8 mouse cellular contexts compared by ENCODE assay signal in genomic region chr6:23886418-23886817, GRCm38 (mm10). TPM values are rescaled to one million over a fixed set of nuclear protein-coding genes. Genes with fewer than 3 reads are reported as not detected.
A peak's percentile ranks its signal among the peaks of the same experiment; 100 is the strongest.
DNase-seq lines count a peak whose midpoint lies in the region; ATAC-seq lines count a peak whose summit lies in the region.

No protein-coding gene starts in this region.

- H3K9ac ChIP-seq in forebrain, embryonic 14.5 days (ENCODE audit: low read length) = no peak overlapping the region
- no peak overlapping the region for H3K9ac ChIP-seq in kidney, embryonic 16.5 days (replicated peaks; ENCODE audit: low read length)

- no peak overlapping the region for H3K4me3 ChIP-seq in forebrain, embryonic 14.5 days (ENCODE audit: low read depth, low read length)
- no peak overlapping the region for H3K4me3 ChIP-seq in kidney, embryonic 16.5 days (ENCODE audit: low read length)

- no peak overlapping the region for H3K4me2 ChIP-seq in forebrain, embryonic 14.5 days (ENCODE audit: low read length)
- no peak overlapping the region for H3K4me2 ChIP-seq in kidney, embryonic 16.5 days (replicated peaks; ENCODE audit: low read depth, low read length)

- H3K9me3 ChIP-seq in forebrain, embryonic 14.5 days (replicated peaks; ENCODE audit: control insufficient read depth, low read length) = no peaks in the 10 kb centered on the region
- no peaks in the 10 kb centered on the region for H3K9me3 ChIP-seq in kidney, embryonic 16.5 days (ENCODE audit: low read length)

- ATAC-seq in forebrain, embryonic 14.5 days = peak; percentile 37; the same call in 1 of the 2 replicates
- peak; percentile 84 for ATAC-seq in kidney, embryonic 16.5 days (ENCODE audit: low FRiP score, low TSS enrichment)
- ATAC-seq in megakaryocyte-erythroid progenitor cell, adult 5-6 weeks (replicated peaks; ENCODE audit: low FRiP score, low TSS enrichment, poor library complexity, severe bottlenecking) = 0 out of 2 replicates have a peak, but pooled peaks have one; percentile 26
- ATAC-seq in inflammation-experienced regulatory T-cells, adult 6 months = no peak

- peak; percentile 10 for DNase-seq in layer of hippocampus, adult 11-12 months (ENCODE audit: low spot score)
- no peak for DNase-seq in layer of hippocampus, postnatal 36 days
- DNase-seq in ZHBTc4 (ENCODE audit: low read depth, low spot score) = peak; percentile 67
- DNase-seq in forebrain, embryonic 14.5 days (ENCODE audit: low spot score) = peak; percentile 51
- no peak for DNase-seq in cerebellum, postnatal 36 days

- H3K27me3 ChIP-seq in forebrain, embryonic 14.5 days (replicated peaks; ENCODE audit: control insufficient read depth, insufficient read depth, low read length) = no peaks in the 10 kb centered on the region
- no peaks in the 10 kb centered on the region for H3K27me3 ChIP-seq in kidney, embryonic 16.5 days (ENCODE audit: insufficient read depth, low read length)

- 17% methylated on average over 6 of the region's 6 CpGs for WGBS in forebrain, embryonic 14.5 days
- 1% methylated on average over 6 of the region's 6 CpGs for WGBS in kidney, embryonic 16.5 days

- H3K4me1 ChIP-seq in forebrain, embryonic 14.5 days (ENCODE audit: control insufficient read depth, insufficient read depth, low read length) = no peaks in the 10 kb centered on the region
- H3K4me1 ChIP-seq in kidney, embryonic 16.5 days (ENCODE audit: insufficient read depth, low read length) = no peaks in the 10 kb centered on the region

- H3K27ac ChIP-seq in forebrain, embryonic 14.5 days (ENCODE audit: low read depth, low read length) = no peak overlapping the region
- H3K27ac ChIP-seq in kidney, embryonic 16.5 days (ENCODE audit: low read length) = no peak overlapping the region

- H3K36me3 ChIP-seq in forebrain, embryonic 14.5 days (ENCODE audit: control insufficient read depth, insufficient read depth, low read length) = no peaks in the 10 kb centered on the region
- no peaks in the 10 kb centered on the region for H3K36me3 ChIP-seq in kidney, embryonic 16.5 days (ENCODE audit: insufficient read depth, low read length)

RNA-seq across cellular contexts. Expression of gene Cadps2, which starts 47.2 kb away (rescaled TPM):
- 10 to 100 TPM; 76.9 to 79.9 TPM for total RNA-seq in layer of hippocampus, postnatal 36 days (2021)
- polyA plus RNA-seq in forebrain, embryonic 14.5 days (2014; fragmentation: Nextera tagmentation; extraction: Ambion mirVana) = 4.3 and 5.1 TPM in 2 replicates
- 5.2 and 6.2 TPM in 2 replicates for polyA plus RNA-seq in kidney, embryonic 16.5 days (2015; fragmentation: Nextera tagmentation; extraction: Ambion mirVana)
- total RNA-seq in megakaryocyte-erythroid progenitor cell, adult 5-6 weeks (2014; fragmentation: Nextera tagmentation) = 0.31 TPM in 1 of 2 replicates, not detected in the other
- 0.14 and 0.23 TPM in 2 replicates for total RNA-seq in megakaryocyte-erythroid progenitor cell, adult 5-6 weeks (2017)
- not detected for polyA plus RNA-seq in inflammation-experienced regulatory T-cells, adult 6 months (2017; shearing (Covaris generic))

Comparison
In these comparisons a context has a peak if more than half of its experiments do, and no peak if none do; other contexts are left out.
1. DNase-seq: peak in layer of hippocampus, adult 11-12 months (single experiment), ZHBTc4 (single experiment) and forebrain, embryonic 14.5 days (single experiment); none in layer of hippocampus, postnatal 36 days (0 of 2) and cerebellum, postnatal 36 days (0 of 2).